Mouse (Mus musculus): ENCODE results near the gene Scml4. TPM values are rescaled to one million over a fixed set of nuclear protein-coding genes. Genes with fewer than 3 reads are reported as not detected.

The Scml4 gene
- polyA plus RNA-seq, 1 experiment from 2014 or later: 3.7 TPM

DNA sequence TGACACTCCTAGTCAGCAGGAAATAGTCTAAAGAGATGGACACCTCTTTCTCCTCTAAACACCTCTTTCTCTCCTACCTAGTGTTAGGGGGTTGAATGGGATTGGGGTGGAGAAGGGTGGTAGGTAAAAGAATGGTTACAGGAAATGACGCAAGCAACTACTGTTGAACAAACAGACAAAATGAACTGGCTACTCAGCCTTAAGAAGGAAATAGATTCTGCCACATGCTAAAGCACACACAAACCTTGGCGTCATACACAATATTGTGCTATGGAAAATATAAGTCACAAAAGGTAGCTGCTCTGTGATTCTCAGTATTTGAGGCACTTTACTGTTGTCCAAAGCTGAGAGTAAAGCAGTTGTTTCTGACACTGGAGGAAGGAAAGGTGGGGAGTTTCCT is 21.4 kb upstream of the Scml4 start:
- Histone ChIP-seq H3K27me3 (ENCODE audit: control insufficient read depth, insufficient read depth, low read length) (no peaks in the 10 kb centered on the region), H3K9me3 (ENCODE audit: control insufficient read depth, low read length) (no peaks in the 10 kb centered on the region), H3K27ac (ENCODE audit: low read depth, low read length) (no peak overlapping the region), H3K4me1 (ENCODE audit: control insufficient read depth, insufficient read depth, low read length) (peaks cover 3% of the 10 kb centered on the region; the same call in 1 of the 2 replicates), H3K4me3 (ENCODE audit: low read depth, low read length) (no peak overlapping the region), H3K4me2 (ENCODE audit: low read depth) (no peak overlapping the region), H3K9ac (ENCODE audit: low read length) (no peak overlapping the region), H3K36me3 (ENCODE audit: control insufficient read depth, insufficient read depth, low read length) (no peaks in the 10 kb centered on the region; the same call in 1 of the 2 replicates)
- ATAC-seq (ENCODE audit: insufficient read depth, low FRiP score, low TSS enrichment) (no peak), DNase-seq (ENCODE audit: low spot score) (no peak)
- 94% methylated on average over 2 of the region's 2 CpGs for WGBS

- ATAC-seq (ENCODE audit: insufficient read depth, low FRiP score, low TSS enrichment): no peak
- H3K9ac ChIP-seq (ENCODE audit: low read length): no peak overlapping the region
- DNase-seq (ENCODE audit: low spot score): no peak
- no peak overlapping the region for H3K4me2 ChIP-seq (ENCODE audit: low read depth)
- no peaks in the 10 kb centered on the region for H3K36me3 ChIP-seq (ENCODE audit: control insufficient read depth, insufficient read depth, low read length)
- H3K4me1 ChIP-seq (ENCODE audit: control insufficient read depth, insufficient read depth, low read length): no peaks in the 10 kb centered on the region
- H3K27me3 ChIP-seq (ENCODE audit: control insufficient read depth, insufficient read depth, low read length): no peaks in the 10 kb centered on the region
- no peaks in the 10 kb centered on the region for H3K9me3 ChIP-seq (ENCODE audit: control insufficient read depth, low read length)
- WGBS: 96% methylated on average over 11 of the region's 11 CpGs
- no peak overlapping the region for H3K27ac ChIP-seq (ENCODE audit: low read depth, low read length)
- no peak overlapping the region for H3K4me3 ChIP-seq (ENCODE audit: low read depth, low read length)
Measured at GRCm38 (mm10) chr10:42840036-42840435, 20.1 kb upstream of the Scml4 start.

GRCm38 (mm10) chr10:42841531-42842195 is 18.5 kb upstream of the Scml4 start:
- Histone ChIP-seq H3K27ac (ENCODE audit: low read depth, low read length) (no peak overlapping the region), H3K36me3 (ENCODE audit: control insufficient read depth, insufficient read depth, low read length) (no peaks in the 10 kb centered on the region), H3K4me1 (ENCODE audit: control insufficient read depth, insufficient read depth, low read length) (no peaks in the 10 kb centered on the region), H3K4me2 (ENCODE audit: low read depth) (no peak overlapping the region), H3K4me3 (ENCODE audit: low read depth, low read length) (no peak overlapping the region), H3K9ac (ENCODE audit: low read length) (no peak overlapping the region), H3K9me3 (ENCODE audit: control insufficient read depth, low read length) (no peaks in the 10 kb centered on the region), H3K27me3 (ENCODE audit: control insufficient read depth, insufficient read depth, low read length) (no peaks in the 10 kb centered on the region)
- DNase-seq (ENCODE audit: low spot score): peak; percentile 31
- ATAC-seq (ENCODE audit: insufficient read depth, low FRiP score, low TSS enrichment): no peak
- 63% methylated on average over 16 of the region's 16 CpGs for WGBS

DNA sequence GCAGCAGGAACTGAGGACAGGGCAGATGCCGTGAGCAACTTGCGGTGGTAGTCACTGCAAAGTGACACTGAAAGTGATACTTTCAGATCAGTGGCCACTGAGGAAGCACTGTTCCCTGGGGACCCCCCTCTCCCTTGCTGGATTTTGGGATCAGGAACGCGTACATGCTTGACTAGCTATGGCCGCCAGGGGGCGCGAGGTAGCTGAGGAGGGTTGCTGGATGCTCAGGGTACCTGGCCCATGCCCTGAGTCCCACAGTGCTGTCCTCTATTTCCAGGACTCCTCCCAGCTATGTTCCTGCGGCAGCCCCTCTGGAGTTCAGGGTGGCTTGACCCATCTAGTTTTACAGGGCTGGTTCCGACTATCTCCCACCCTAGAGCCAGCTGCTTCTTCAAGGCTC is 17.8 kb upstream of the Scml4 start:
- H3K4me3 ChIP-seq (ENCODE audit: low read depth, low read length): no peak overlapping the region
- no peak overlapping the region for H3K9ac ChIP-seq (ENCODE audit: low read length)
- H3K4me2 ChIP-seq (ENCODE audit: low read depth): no peak overlapping the region
- peak; percentile 81 for DNase-seq (ENCODE audit: low spot score)
- peak; percentile 72 for ATAC-seq (ENCODE audit: insufficient read depth, low FRiP score, low TSS enrichment)
- no peaks in the 10 kb centered on the region for H3K27me3 ChIP-seq (ENCODE audit: control insufficient read depth, insufficient read depth, low read length)
- H3K27ac ChIP-seq (ENCODE audit: low read depth, low read length): no peak overlapping the region
- no peaks in the 10 kb centered on the region for H3K9me3 ChIP-seq (ENCODE audit: control insufficient read depth, low read length)
- H3K4me1 ChIP-seq (ENCODE audit: control insufficient read depth, insufficient read depth, low read length): no peaks in the 10 kb centered on the region
- 9% methylated on average over 9 of the region's 9 CpGs for WGBS
- no peaks in the 10 kb centered on the region for H3K36me3 ChIP-seq (ENCODE audit: control insufficient read depth, insufficient read depth, low read length)

GRCm38 (mm10) chr10:42843416-42843815 is 16.8 kb upstream of the Scml4 start:
- Histone ChIP-seq H3K9me3 (ENCODE audit: control insufficient read depth, low read length) (no peaks in the 10 kb centered on the region), H3K27me3 (ENCODE audit: control insufficient read depth, insufficient read depth, low read length) (no peaks in the 10 kb centered on the region), H3K36me3 (ENCODE audit: control insufficient read depth, insufficient read depth, low read length) (no peaks in the 10 kb centered on the region), H3K4me1 (ENCODE audit: control insufficient read depth, insufficient read depth, low read length) (no peaks in the 10 kb centered on the region), H3K9ac (ENCODE audit: low read length) (no peak overlapping the region), H3K4me3 (ENCODE audit: low read depth, low read length) (no peak overlapping the region), H3K27ac (ENCODE audit: low read depth, low read length) (no peak overlapping the region), H3K4me2 (ENCODE audit: low read depth) (no peak overlapping the region)
- 88% methylated on average over 1 of the region's 1 CpGs for WGBS
- ATAC-seq (ENCODE audit: insufficient read depth, low FRiP score, low TSS enrichment) (no peak), DNase-seq (ENCODE audit: low spot score) (no peak)

- H3K27me3 ChIP-seq (ENCODE audit: control insufficient read depth, insufficient read depth, low read length): no peaks in the 10 kb centered on the region
- DNase-seq (ENCODE audit: low spot score): no peak
- no peaks in the 10 kb centered on the region for H3K9me3 ChIP-seq (ENCODE audit: control insufficient read depth, low read length)
- H3K27ac ChIP-seq (ENCODE audit: low read depth, low read length): no peak overlapping the region
- no peak overlapping the region for H3K4me2 ChIP-seq (ENCODE audit: low read depth)
- H3K4me1 ChIP-seq (ENCODE audit: control insufficient read depth, insufficient read depth, low read length): no peaks in the 10 kb centered on the region
- H3K4me3 ChIP-seq (ENCODE audit: low read depth, low read length): no peak overlapping the region
- no peak overlapping the region for H3K9ac ChIP-seq (ENCODE audit: low read length)
- 43% methylated on average over 1 of the region's 1 CpGs for WGBS
- no peaks in the 10 kb centered on the region for H3K36me3 ChIP-seq (ENCODE audit: control insufficient read depth, insufficient read depth, low read length)
- no peak for ATAC-seq (ENCODE audit: insufficient read depth, low FRiP score, low TSS enrichment)
Measured at GRCm38 (mm10) chr10:42845480-42845879, 14.7 kb upstream of the Scml4 start.

DNA sequence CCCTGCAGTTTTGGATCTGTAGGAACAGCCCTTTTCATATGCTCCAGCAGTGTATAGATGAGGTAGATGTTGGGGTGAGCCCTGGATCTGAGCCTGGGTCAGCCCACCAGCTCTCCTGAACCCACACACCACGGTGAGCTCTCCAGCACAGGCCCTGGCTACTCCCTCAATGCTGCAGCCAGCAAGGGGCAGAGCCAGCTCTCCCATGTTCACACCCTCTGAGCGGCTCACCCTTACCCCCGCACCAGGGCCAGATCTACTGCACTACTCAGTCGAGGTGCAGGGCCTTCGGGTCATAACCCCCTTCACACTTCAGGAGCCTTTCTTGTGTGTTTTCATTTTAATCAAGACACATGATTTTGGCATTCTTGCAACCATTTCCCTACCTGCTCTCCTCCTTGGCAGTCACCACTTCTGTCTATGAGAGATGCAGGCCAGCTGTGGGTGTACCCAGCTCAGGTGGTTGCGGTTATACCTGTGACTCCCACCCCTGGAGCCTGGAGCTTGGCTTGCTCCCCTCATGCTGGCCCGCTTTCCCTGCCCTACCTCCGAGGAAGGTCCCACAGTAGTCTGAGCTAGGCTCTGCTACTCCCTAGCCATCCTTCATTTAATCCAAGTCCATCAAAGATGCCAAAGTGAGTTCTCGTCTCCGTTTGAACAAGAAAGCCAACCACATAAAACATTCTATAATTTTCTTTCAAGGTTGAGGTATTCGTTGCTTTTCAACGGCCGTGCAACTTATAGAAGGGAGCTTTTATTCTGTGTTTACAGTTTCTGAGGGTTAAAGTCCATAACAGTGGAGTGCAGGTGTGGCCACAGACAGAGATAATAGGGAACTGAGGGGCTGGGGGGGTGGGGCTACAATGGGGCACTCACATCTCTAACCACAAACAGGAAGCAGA is 11.7 kb upstream of the Scml4 start:
- no peak overlapping the region for H3K27ac ChIP-seq (ENCODE audit: low read depth, low read length)
- no peak overlapping the region for H3K4me3 ChIP-seq (ENCODE audit: low read depth, low read length)
- DNase-seq (ENCODE audit: low spot score) (no peak), ATAC-seq (ENCODE audit: insufficient read depth, low FRiP score, low TSS enrichment) (no peak)
- H3K4me1 ChIP-seq (ENCODE audit: control insufficient read depth, insufficient read depth, low read length): no peaks in the 10 kb centered on the region
- no peaks in the 10 kb centered on the region for H3K9me3 ChIP-seq (ENCODE audit: control insufficient read depth, low read length)
- no peak overlapping the region for H3K4me2 ChIP-seq (ENCODE audit: low read depth)
- no peak overlapping the region for H3K9ac ChIP-seq (ENCODE audit: low read length)
- WGBS: 92% methylated on average over 13 of the region's 13 CpGs
- H3K36me3 ChIP-seq (ENCODE audit: control insufficient read depth, insufficient read depth, low read length): no peaks in the 10 kb centered on the region
- H3K27me3 ChIP-seq (ENCODE audit: control insufficient read depth, insufficient read depth, low read length): no peaks in the 10 kb centered on the region

GRCm38 (mm10) chr10:42849081-42849400 is 11.1 kb upstream of the Scml4 start:
- H3K4me1 ChIP-seq (ENCODE audit: control insufficient read depth, insufficient read depth, low read length): no peaks in the 10 kb centered on the region
- H3K4me3 ChIP-seq (ENCODE audit: low read depth, low read length): no peak overlapping the region
- ATAC-seq (ENCODE audit: insufficient read depth, low FRiP score, low TSS enrichment) (no peak), DNase-seq (ENCODE audit: low spot score) (no peak)
- H3K27me3 ChIP-seq (ENCODE audit: control insufficient read depth, insufficient read depth, low read length): no peaks in the 10 kb centered on the region
- no peaks in the 10 kb centered on the region for H3K9me3 ChIP-seq (ENCODE audit: control insufficient read depth, low read length)
- H3K4me2 ChIP-seq (ENCODE audit: low read depth): no peak overlapping the region
- no peaks in the 10 kb centered on the region for H3K36me3 ChIP-seq (ENCODE audit: control insufficient read depth, insufficient read depth, low read length)
- H3K27ac ChIP-seq (ENCODE audit: low read depth, low read length): no peak overlapping the region
- no peak overlapping the region for H3K9ac ChIP-seq (ENCODE audit: low read length)
- WGBS: 88% methylated on average over 7 of the region's 7 CpGs

DNA sequence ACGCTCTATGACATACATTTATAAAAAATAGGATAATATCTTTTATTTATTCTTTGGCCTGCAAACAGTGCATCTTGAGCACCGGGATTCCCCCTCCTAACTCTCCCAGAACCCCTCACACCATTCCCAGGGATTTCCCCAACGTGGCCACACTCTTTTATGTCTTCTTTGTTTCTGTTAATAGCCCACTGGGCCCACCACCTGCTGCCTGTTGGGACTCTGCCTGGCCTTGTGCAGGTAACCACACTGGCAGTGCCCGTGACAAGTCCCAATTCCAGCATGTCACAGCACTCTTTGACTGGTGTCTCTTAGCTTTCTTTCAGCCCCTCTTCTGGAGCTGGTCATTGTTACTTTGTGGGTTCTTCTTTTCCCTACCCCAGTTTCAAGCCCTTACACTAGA is 5.3 kb upstream of the Scml4 start:
- H3K4me1 ChIP-seq (ENCODE audit: control insufficient read depth, insufficient read depth, low read length): peaks cover 1% of the 10 kb centered on the region
- DNase-seq (ENCODE audit: low spot score) (no peak), ATAC-seq (ENCODE audit: insufficient read depth, low FRiP score, low TSS enrichment) (no peak)
- no peak overlapping the region for H3K4me3 ChIP-seq (ENCODE audit: low read depth, low read length)
- no peaks in the 10 kb centered on the region for H3K27me3 ChIP-seq (ENCODE audit: control insufficient read depth, insufficient read depth, low read length)
- no peak overlapping the region for H3K4me2 ChIP-seq (ENCODE audit: low read depth)
- H3K27ac ChIP-seq (ENCODE audit: low read depth, low read length): no peak overlapping the region
- no peaks in the 10 kb centered on the region for H3K36me3 ChIP-seq (ENCODE audit: control insufficient read depth, insufficient read depth, low read length)
- WGBS: 63% methylated on average over 4 of the region's 4 CpGs
- H3K9me3 ChIP-seq (ENCODE audit: control insufficient read depth, low read length): no peaks in the 10 kb centered on the region
- no peak overlapping the region for H3K9ac ChIP-seq (ENCODE audit: low read length)

Measured in neural tube, embryonic 11.5 days (tissue).